Mouse (Mus musculus): ENCODE data around the gene Cep295. TPM values are rescaled to one million over a fixed set of nuclear protein-coding genes. Genes with fewer than 3 reads are reported as not detected.
"Not testable (repeated sequence)": the region's sequence is repeated elsewhere in the genome, so short reads cannot be mapped to it uniquely, and the experiment has no call there.

Gene Cep295
- polyA plus RNA-seq, 1 experiment from 2014 or later = 23.6 TPM

GRCm38 (mm10) chr9:15317223-15318169 lies 40.1 kb downstream of the Cep295 start:
- H3K9me3 ChIP-seq (replicated peaks) = no peaks in the 10 kb centered on the region
- peaks cover 96% of the 10 kb centered on the region for H3K36me3 ChIP-seq
- H3K27me3 ChIP-seq (ENCODE audit: low read depth, poor library complexity, severe bottlenecking) = no peaks in the 10 kb centered on the region
- WGBS = 54% methylated on average over 5 of the region's 5 CpGs
- no peaks in the 10 kb centered on the region for H3K4me1 ChIP-seq
- no peak for DNase-seq (ENCODE audit: low spot score)
- no peak overlapping the region for H3K27ac ChIP-seq
- no peak overlapping the region for H3K4me3 ChIP-seq

- 93% methylated on average over 2 of the region's 2 CpGs for WGBS
- not testable (repeated sequence) for H3K4me1 ChIP-seq; H3K4me3 ChIP-seq; DNase-seq (ENCODE audit: low spot score); H3K9me3 ChIP-seq (replicated peaks); H3K27me3 ChIP-seq (ENCODE audit: low read depth, poor library complexity, severe bottlenecking); H3K27ac ChIP-seq
- peaks cover 96% of the 10 kb centered on the region for H3K36me3 ChIP-seq
These were observed 41.3 kb downstream of the Cep295 start for GRCm38 (mm10) chr9:15316296-15316695.

GRCm38 (mm10) chr9:15314619-15315018 lies 43.0 kb downstream of the Cep295 start:
- Histone ChIP-seq H3K27me3 (ENCODE audit: low read depth, poor library complexity, severe bottlenecking) (no peaks in the 10 kb centered on the region), H3K36me3 (peaks cover 96% of the 10 kb centered on the region), H3K4me3 (no peak overlapping the region), H3K9me3 (replicated peaks) (no peaks in the 10 kb centered on the region), H3K4me1 (no peaks in the 10 kb centered on the region), H3K27ac (no peak overlapping the region)
- no peak for DNase-seq (ENCODE audit: low spot score)
- 100% methylated on average over 1 of the region's 1 CpGs for WGBS

GRCm38 (mm10) chr9:15313633-15314032 lies 44.0 kb downstream of the Cep295 start:
- WGBS = 91% methylated on average over 5 of the region's 5 CpGs
- no peak for DNase-seq (ENCODE audit: low spot score)
- Histone ChIP-seq H3K27me3 (ENCODE audit: low read depth, poor library complexity, severe bottlenecking) (no peaks in the 10 kb centered on the region), H3K4me3 (no peak overlapping the region), H3K4me1 (0 out of 2 replicates have a peak, but pooled peaks cover 5% of the 10 kb centered on the region), H3K36me3 (peaks cover 99% of the 10 kb centered on the region), H3K9me3 (replicated peaks) (no peaks in the 10 kb centered on the region), H3K27ac (no peak overlapping the region)

- Histone ChIP-seq H3K9me3 (replicated peaks) (no peaks in the 10 kb centered on the region), H3K4me3 (no peak overlapping the region), H3K4me1 (peaks cover 18% of the 10 kb centered on the region), H3K36me3 (peaks cover 99% of the 10 kb centered on the region), H3K27me3 (ENCODE audit: low read depth, poor library complexity, severe bottlenecking) (no peaks in the 10 kb centered on the region), H3K27ac (no peak overlapping the region)
- 91% methylated on average over 2 of the region's 2 CpGs for WGBS
- DNase-seq (ENCODE audit: low spot score) = no peak
These were observed 45.4 kb downstream of the Cep295 start for GRCm38 (mm10) chr9:15312054-15312735.

GRCm38 (mm10) chr9:15310179-15310578 lies 47.4 kb downstream of the Cep295 start:
- Histone ChIP-seq H3K9me3 (replicated peaks) (no peaks in the 10 kb centered on the region), H3K36me3 (peaks cover 81% of the 10 kb centered on the region), H3K27me3 (ENCODE audit: low read depth, poor library complexity, severe bottlenecking) (no peaks in the 10 kb centered on the region), H3K27ac (no peak overlapping the region), H3K4me1 (peaks cover 24% of the 10 kb centered on the region), H3K4me3 (no peak overlapping the region)
- DNase-seq (ENCODE audit: low spot score) = no peak
- 88% methylated on average over 1 of the region's 1 CpGs for WGBS

GRCm38 (mm10) chr9:15309425-15309824 lies 48.2 kb downstream of the Cep295 start:
- H3K27ac ChIP-seq = no peak overlapping the region
- DNase-seq (ENCODE audit: low spot score) = no peak
- no peaks in the 10 kb centered on the region for H3K9me3 ChIP-seq (replicated peaks)
- H3K4me1 ChIP-seq = peaks cover 24% of the 10 kb centered on the region
- H3K4me3 ChIP-seq = peak overlapping the region; percentile 16; the same call in 1 of the 2 replicates
- WGBS = 78% methylated on average over 4 of the region's 4 CpGs
- H3K36me3 ChIP-seq = peaks cover 74% of the 10 kb centered on the region
- H3K27me3 ChIP-seq (ENCODE audit: low read depth, poor library complexity, severe bottlenecking) = no peaks in the 10 kb centered on the region

- Histone ChIP-seq H3K4me1 (peaks cover 24% of the 10 kb centered on the region), H3K27ac (no peak overlapping the region), H3K9me3 (replicated peaks) (no peaks in the 10 kb centered on the region), H3K36me3 (peaks cover 62% of the 10 kb centered on the region), H3K4me3 (peak overlapping the region; percentile 77), H3K27me3 (ENCODE audit: low read depth, poor library complexity, severe bottlenecking) (no peaks in the 10 kb centered on the region)
- DNase-seq (ENCODE audit: low spot score) = no peak
- 60% methylated on average over 2 of the region's 2 CpGs for WGBS
These were observed 49.3 kb downstream of the Cep295 start for GRCm38 (mm10) chr9:15308254-15308653.

GRCm38 (mm10) chr9:15307257-15307656 lies 50.3 kb downstream of the Cep295 start:
- Histone ChIP-seq H3K27ac (peak overlapping the region; percentile 96), H3K36me3 (peaks cover 52% of the 10 kb centered on the region)
- 11% methylated on average over 6 of the region's 6 CpGs for WGBS

GRCm38 (mm10) chr9:15306398-15307119 lies 51.0 kb downstream of the Cep295 start, which contains the start of gene 4931406C07Rik:
TSS of gene 4931406C07Rik (minus strand) at chr9:15306448.
- Histone ChIP-seq H3K9me3 (replicated peaks) (no peaks in the 10 kb centered on the region), H3K36me3 (peaks cover 45% of the 10 kb centered on the region), H3K27me3 (ENCODE audit: low read depth, poor library complexity, severe bottlenecking) (no peaks in the 10 kb centered on the region), H3K4me1 (peaks cover 25% of the 10 kb centered on the region), H3K4me3 (peak within 1 kb of the TSS; percentile 77), H3K27ac (peak within 1 kb of the TSS; percentile 96)
- under 1% methylated on average over 35 of the region's 35 CpGs for WGBS
- no peak for DNase-seq (ENCODE audit: low spot score)

More at GRCm38 (mm10) chr9:15307257-15307656, 50.3 kb downstream of the Cep295 start:
- Histone ChIP-seq H3K27me3 (ENCODE audit: low read depth, poor library complexity, severe bottlenecking) (no peaks in the 10 kb centered on the region), H3K4me3 (peak overlapping the region; percentile 77), H3K9me3 (replicated peaks) (no peaks in the 10 kb centered on the region), H3K4me1 (peaks cover 24% of the 10 kb centered on the region)
- peak; percentile 34 for DNase-seq (ENCODE audit: low spot score)

- Histone ChIP-seq H3K36me3 (peaks cover 38% of the 10 kb centered on the region), H3K27me3 (ENCODE audit: low read depth, poor library complexity, severe bottlenecking) (no peaks in the 10 kb centered on the region), H3K27ac (peak within 1 kb of the TSS; percentile 96), H3K4me1 (peaks cover 31% of the 10 kb centered on the region), H3K4me3 (peak within 1 kb of the TSS; percentile 77), H3K9me3 (replicated peaks) (no peaks in the 10 kb centered on the region)
- DNase-seq (ENCODE audit: low spot score) = peak; percentile 97
- 13% methylated on average over 45 of the region's 45 CpGs for WGBS
These were observed 51.8 kb downstream of the Cep295 start, which contains the start of gene Taf1d for GRCm38 (mm10) chr9:15305503-15306397. TSS of gene Taf1d (plus strand) at chr9:15306214.

GRCm38 (mm10) chr9:15302881-15303280 lies 54.7 kb downstream of the Cep295 start:
- no peak for DNase-seq (ENCODE audit: low spot score)
- peaks cover 9% of the 10 kb centered on the region for H3K36me3 ChIP-seq
- H3K27ac ChIP-seq = no peak overlapping the region
- no peak overlapping the region for H3K4me3 ChIP-seq
- no peaks in the 10 kb centered on the region for H3K9me3 ChIP-seq (replicated peaks)
- WGBS = 70% methylated on average over 2 of the region's 2 CpGs
- H3K4me1 ChIP-seq = peaks cover 19% of the 10 kb centered on the region
- no peaks in the 10 kb centered on the region for H3K27me3 ChIP-seq (ENCODE audit: low read depth, poor library complexity, severe bottlenecking)

Measured in limb, embryonic 10.5 days (tissue).